Mouse (Mus musculus) thymus, adult 2 months (tissue): Measurements from ENCODE around the gene 4930590J08Rik. TPM values are rescaled to one million over a fixed set of nuclear protein-coding genes. Genes with fewer than 3 reads are reported as not detected.

Experiments used
- DNase-seq: peaks from one replicate; pipeline ENCODE4 v3.0.0; 2021
- H3K27ac ChIP-seq: fragments of 200-500 bp; 2 replicates; pipeline ENCODE4 v1.5.1; 2012; ENCODE audit warnings: low read length, control low read depth; ENCODE audit not compliant: control insufficient read depth, insufficient read depth
- H3K27me3 ChIP-seq: fragments of 200-500 bp; 2 replicates; pipeline ENCODE4 v1.6.1; 2012; ENCODE audit warnings: mild to moderate bottlenecking, low read length, moderate library complexity, mixed read lengths; ENCODE audit not compliant: control insufficient read depth, insufficient read depth
- H3K36me3 ChIP-seq: fragments of 200-500 bp; 2 replicates; pipeline ENCODE4 v1.6.1; 2012; ENCODE audit warnings: mild to moderate bottlenecking, low read length, moderate library complexity; ENCODE audit not compliant: control insufficient read depth, insufficient read depth
- H3K4me1 ChIP-seq: fragments of 200-500 bp; replicated peaks from 2 replicates; pipeline ENCODE4 v1.6.1; 2012; ENCODE audit warnings: low read length; ENCODE audit not compliant: control insufficient read depth, insufficient read depth
- H3K4me3 ChIP-seq: fragments of 200-500 bp; 2 replicates; pipeline ENCODE4 v1.5.1; 2012; ENCODE audit warnings: mild to moderate bottlenecking, low read length, control low read depth, moderate library complexity; ENCODE audit not compliant: control insufficient read depth, insufficient read depth
- CTCF ChIP-seq: fragments of 200-500 bp; IDR thresholded peaks from 2 replicates; pipeline ENCODE4 v1.5.1; 2012; ENCODE audit warnings: mild to moderate bottlenecking, control low read depth, low read length, moderate library complexity, borderline replicate concordance; ENCODE audit not compliant: control insufficient read depth, poor library complexity, insufficient read depth; ENCODE audit errors: extremely low read depth
- POLR2A ChIP-seq: fragments of 200-500 bp; IDR thresholded peaks from 2 replicates; pipeline ENCODE4 v1.6.1; 2012; ENCODE audit warnings: mild to moderate bottlenecking, low read length, control low read depth, moderate library complexity; ENCODE audit not compliant: control insufficient read depth, poor library complexity, insufficient read depth; ENCODE audit errors: extremely low read depth
- WGBS: fragments of 180-500 bp; shearing (Covaris S2); methylation state at CpG from one replicate; pipeline ENCODE4 v1.1.7; 2018; 5-methylcytosine and 5-hydroxymethylcytosine counted together
- polyA plus RNA-seq: library from polyadenylated mRNA; depleted of rRNA; stranded (reverse); fragments of >200 nt; gene quantifications from 2 replicates; pipeline ENCODE4 v1.2.3, GENCODE M21; 2012

4930590J08Rik gene
- polyA plus RNA-seq, 1 experiment, result 1.4 TPM

- Histone ChIP-seq H3K27me3 (no peaks in the 10 kb centered on the region), H3K4me1 (no peaks in the 10 kb centered on the region), H3K27ac (no peak within 1 kb of the TSS), H3K36me3 (peaks cover 16% of the 10 kb centered on the region), H3K4me3 (peak within 1 kb of the TSS; percentile 85)
- peak; percentile 91 for DNase-seq
- WGBS, result under 1% methylated on average over 47 of the region's 47 CpGs
- peak; percentile 40; the same call in 1 of the 2 replicates for TF ChIP-seq CTCF
- peak; percentile 58 for TF ChIP-seq POLR2A
Measured at GRCm38 (mm10) chr6:91877885-91878651, 24.5 kb upstream of the 4930590J08Rik start, which contains the start of gene Ccdc174. Ccdc174 (plus strand) TSS chr6:91878053.

GRCm38 (mm10) chr6:91883859-91884258, 18.8 kb upstream of the 4930590J08Rik start:
- Histone ChIP-seq H3K36me3 (peaks cover 59% of the 10 kb centered on the region), H3K4me3 (no peak overlapping the region), H3K27me3 (no peaks in the 10 kb centered on the region), H3K4me1 (peaks cover 2% of the 10 kb centered on the region; the same call in 1 of the 2 replicates), H3K27ac (no peak overlapping the region)
- 91% methylated on average over 2 of the region's 2 CpGs for WGBS
- no peak for DNase-seq
- no peak for TF ChIP-seq POLR2A
- no peak for TF ChIP-seq CTCF

GRCm38 (mm10) chr6:91889255-91889906, 13.2 kb upstream of the 4930590J08Rik start:
- 89% methylated on average over 3 of the region's 3 CpGs for WGBS
- DNase-seq, result no peak
- TF ChIP-seq POLR2A (no peak), CTCF (no peak)
- no peak overlapping the region for H3K4me3 ChIP-seq
- H3K36me3 ChIP-seq, result peaks cover 78% of the 10 kb centered on the region
- no peak overlapping the region for H3K27ac ChIP-seq
- H3K4me1 ChIP-seq, result peaks cover 2% of the 10 kb centered on the region; the same call in 1 of the 2 replicates
- no peaks in the 10 kb centered on the region for H3K27me3 ChIP-seq

GRCm38 (mm10) chr6:91890615-91891014, 12.0 kb upstream of the 4930590J08Rik start:
- TF ChIP-seq CTCF (no peak), POLR2A (no peak)
- Histone ChIP-seq H3K36me3 (peaks cover 81% of the 10 kb centered on the region), H3K4me1 (peaks cover 2% of the 10 kb centered on the region; the same call in 1 of the 2 replicates), H3K27ac (no peak overlapping the region), H3K27me3 (no peaks in the 10 kb centered on the region), H3K4me3 (no peak overlapping the region)
- 98% methylated on average over 5 of the region's 5 CpGs for WGBS
- DNase-seq, result no peak

GRCm38 (mm10) chr6:91891776-91892175, 10.8 kb upstream of the 4930590J08Rik start:
- no peak overlapping the region for H3K4me3 ChIP-seq

GRCm38 (mm10) chr6:91896783-91897182, 5.8 kb upstream of the 4930590J08Rik start:
- H3K4me1 ChIP-seq, result no peaks in the 10 kb centered on the region
- H3K4me3 ChIP-seq, result no peak overlapping the region
- H3K36me3 ChIP-seq, result peaks cover 79% of the 10 kb centered on the region
- no peaks in the 10 kb centered on the region for H3K27me3 ChIP-seq
- TF ChIP-seq POLR2A, result no peak
- no peak for TF ChIP-seq CTCF
- no peak overlapping the region for H3K27ac ChIP-seq
- 96% methylated on average over 3 of the region's 3 CpGs for WGBS
- no peak for DNase-seq

More at GRCm38 (mm10) chr6:91891776-91892175, 10.8 kb upstream of the 4930590J08Rik start:
- whole genome bisulfite sequencing, result 95% methylated on average over 2 of the region's 2 CpGs
- no peak for DNase-seq
- Histone ChIP-seq H3K27ac (no peak overlapping the region), H3K36me3 (peaks cover 84% of the 10 kb centered on the region), H3K4me1 (no peaks in the 10 kb centered on the region), H3K27me3 (no peaks in the 10 kb centered on the region)
- TF ChIP-seq CTCF, result no peak
